Mouse (Mus musculus): Measurements from ENCODE around the gene Des.

GRCm38 (mm10) chr1:75359346-75359745, 783 bp upstream of the Des start:
- TF ChIP-seq CHD1 (IDR thresholded peaks at IDR 0.05; ENCODE audit: low read depth, low read length) (no peak), TBP (conservative IDR thresholded peaks at IDR 0.05; ENCODE audit: low read depth, low read length) (no peak), NELFE (IDR thresholded peaks at IDR 0.05; ENCODE audit: low read depth, low read length) (no peak), CTCF (conservative IDR thresholded peaks at IDR 0.05 in 1 of 2, IDR thresholded peaks at IDR 0.05 in 1 of 2; ENCODE audit: low read depth in 2 of 2, low read length in 2 of 2) (no peak), POLR2AphosphoS2 (IDR thresholded peaks at IDR 0.05; ENCODE audit: low read depth, low read length) (no peak), MEF2A (IDR thresholded peaks at IDR 0.05; ENCODE audit: borderline replicate concordance, low read depth, low read length) (no peak), ZC3H11A (IDR thresholded peaks at IDR 0.05; ENCODE audit: low read depth, low read length) (no peak), HCFC1 (IDR thresholded peaks at IDR 0.05; ENCODE audit: low read depth, low read length) (no peak), USF2 (conservative IDR thresholded peaks at IDR 0.05; ENCODE audit: low read depth, low read length) (no peak), UBTF (IDR thresholded peaks at IDR 0.05; ENCODE audit: low read depth, low read length) (no peak), POLR2A (IDR thresholded peaks at IDR 0.05; ENCODE audit: low read depth, low read length) (no peak), USF1 (IDR thresholded peaks at IDR 0.05; ENCODE audit: low read depth, low read length) (no peak), RAD21 (IDR thresholded peaks at IDR 0.05; ENCODE audit: low read depth, low read length) (no peak)

Data from CH12.LX (cell line).